Mouse (Mus musculus) C2C12 (cell line): ENCODE results near the gene Wdsub1. TPM values are rescaled to one million over a fixed set of nuclear protein-coding genes. Genes with fewer than 3 reads are reported as not detected.

Experiments
- H3K27me3 ChIP-seq: one replicate; pipeline ENCODE4 v1.6.1; 2011; ENCODE audit not compliant: control insufficient read depth, insufficient read depth, insufficient read length
- H3K36me3 ChIP-seq: one replicate; pipeline ENCODE4 v1.6.1; 2011; ENCODE audit not compliant: control insufficient read depth, insufficient read depth
- H3K4me3 ChIP-seq: one replicate; pipeline ENCODE4 v1.5.1; 2011; ENCODE audit warnings: mild to moderate bottlenecking, control low read depth; ENCODE audit not compliant: poor library complexity, insufficient read depth, severe bottlenecking
- H3K79me2 ChIP-seq: one replicate; pipeline ENCODE4 v1.6.1; 2011; ENCODE audit not compliant: control insufficient read depth, insufficient read depth
- H3K79me3 ChIP-seq: one replicate; pipeline ENCODE4 v1.6.1; 2011; ENCODE audit warnings: low read depth, control low read depth
- H3ac ChIP-seq: one replicate; pipeline ENCODE3; 2011; ENCODE audit warnings: low read depth; ENCODE audit not compliant: control insufficient read depth, insufficient read length
- CEBPB ChIP-seq: IDR thresholded peaks from one replicate; pipeline ENCODE4 v1.6.1; 2011; ENCODE audit warnings: low read depth, mild to moderate bottlenecking, control low read depth, moderate library complexity
- CTCF ChIP-seq: IDR thresholded peaks from one replicate; pipeline ENCODE4 v1.5.1; 2011; ENCODE audit not compliant: control insufficient read depth, insufficient read depth, insufficient read length
- FOSL1 ChIP-seq: IDR thresholded peaks from one replicate; pipeline ENCODE4 v1.8.0; 2011; ENCODE audit warnings: mild to moderate bottlenecking, low read length; ENCODE audit not compliant: poor library complexity, insufficient read depth, severe bottlenecking
- MAX ChIP-seq: IDR thresholded peaks from one replicate; pipeline ENCODE4 v1.6.1; 2011; ENCODE audit warnings: mild to moderate bottlenecking, control low read depth
- MYOD1 ChIP-seq: IDR thresholded peaks from one replicate; pipeline ENCODE4 v1.6.1; 2011; ENCODE audit warnings: low read depth; ENCODE audit not compliant: control insufficient read depth, insufficient read length
- MYOG ChIP-seq: IDR thresholded peaks from one replicate; pipeline ENCODE4 v1.6.1; 2011; ENCODE audit not compliant: control insufficient read depth, insufficient read length; ENCODE audit errors: extremely low read depth
- USF1 ChIP-seq: IDR thresholded peaks from one replicate; pipeline ENCODE4 v1.6.1; 2011; ENCODE audit warnings: low read depth, mild to moderate bottlenecking, control low read depth, moderate library complexity
- polyA plus RNA-seq: library from polyadenylated mRNA; unstranded; fragments of >200 nt; fragmentation: generic; extraction: Trizol; gene quantifications from one replicate; pipeline ENCODE4 v1.2.1, GENCODE M21; 2012; ENCODE audit warnings: missing spikeins

Wdsub1 gene
- polyA plus RNA-seq, 1 experiment: 20.0 TPM

GRCm38 (mm10) chr2:59841189-59841939 lies 41.0 kb downstream of the Wdsub1 start:
- TF ChIP-seq CTCF (no peak), MYOG (no peak), MYOD1 (no peak), CEBPB (no peak), FOSL1 (no peak), USF1 (no peak), MAX (no peak)
- H3K79me3 ChIP-seq: no peaks in the 10 kb centered on the region
- no peaks in the 10 kb centered on the region for H3K27me3 ChIP-seq
- no peak overlapping the region for H3K4me3 ChIP-seq
- H3K36me3 ChIP-seq: peaks cover 84% of the 10 kb centered on the region
- H3ac ChIP-seq: no peak overlapping the region
- H3K79me2 ChIP-seq: no peaks in the 10 kb centered on the region

GRCm38 (mm10) chr2:59840191-59840590 lies 42.2 kb downstream of the Wdsub1 start:
- H3K36me3 ChIP-seq: peaks cover 92% of the 10 kb centered on the region
- no peaks in the 10 kb centered on the region for H3K79me2 ChIP-seq
- TF ChIP-seq USF1: no peak
- no peak for TF ChIP-seq CTCF
- TF ChIP-seq CEBPB: no peak
- no peak for TF ChIP-seq MAX
- TF ChIP-seq FOSL1: no peak
- no peak for TF ChIP-seq MYOG
- H3ac ChIP-seq: no peak overlapping the region
- H3K79me3 ChIP-seq: no peaks in the 10 kb centered on the region
- no peak overlapping the region for H3K4me3 ChIP-seq
- H3K27me3 ChIP-seq: no peaks in the 10 kb centered on the region

DNA sequence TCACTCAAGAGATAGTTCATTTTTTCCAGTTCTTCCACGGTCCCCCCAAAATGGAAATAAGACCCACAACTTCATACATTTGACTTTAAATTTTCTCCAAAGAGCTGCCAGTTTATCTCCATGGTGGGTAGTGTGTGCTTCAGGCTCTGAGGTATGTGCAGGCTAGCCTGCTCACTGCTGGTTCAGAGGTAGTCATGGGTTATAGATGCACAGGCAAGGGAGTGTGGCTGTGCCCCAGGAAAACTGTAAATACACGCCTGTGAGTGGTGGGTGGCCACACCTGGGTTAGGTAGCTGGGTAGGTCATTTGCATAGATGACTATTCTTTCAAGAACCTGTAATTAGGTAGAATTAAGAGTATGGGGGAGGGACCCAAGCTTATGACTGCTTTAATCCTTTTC lies 42.6 kb downstream of the Wdsub1 start:
- no peaks in the 10 kb centered on the region for H3K79me2 ChIP-seq
- H3K27me3 ChIP-seq: no peaks in the 10 kb centered on the region
- peaks cover 93% of the 10 kb centered on the region for H3K36me3 ChIP-seq
- H3K79me3 ChIP-seq: no peaks in the 10 kb centered on the region
- TF ChIP-seq CTCF (no peak), MYOG (no peak), MAX (no peak), CEBPB (no peak), MYOD1 (no peak), USF1 (no peak), FOSL1 (no peak)
- no peak overlapping the region for H3ac ChIP-seq
- no peak overlapping the region for H3K4me3 ChIP-seq

DNA sequence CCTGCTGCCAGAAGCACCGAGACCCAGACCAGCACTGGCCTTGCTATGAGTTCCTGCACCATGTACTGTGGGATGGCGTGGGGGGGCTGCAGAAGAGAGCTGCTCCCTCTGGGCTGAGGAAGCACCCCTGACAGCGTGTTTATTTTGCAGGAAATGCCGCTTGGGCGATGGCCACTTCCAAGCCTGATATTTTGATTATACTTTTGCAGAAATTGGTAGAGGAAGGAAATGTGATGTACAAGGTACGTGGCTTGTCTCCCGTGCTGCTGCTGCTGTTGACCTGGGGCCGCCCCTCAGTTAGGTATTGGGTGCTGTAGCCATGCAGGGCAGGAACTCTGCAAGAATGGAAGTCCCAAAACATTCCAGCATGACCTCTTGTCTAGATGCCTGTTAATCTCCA lies 43.6 kb downstream of the Wdsub1 start:
- no peaks in the 10 kb centered on the region for H3K79me3 ChIP-seq
- no peaks in the 10 kb centered on the region for H3K79me2 ChIP-seq
- peaks cover 94% of the 10 kb centered on the region for H3K36me3 ChIP-seq
- TF ChIP-seq CEBPB (no peak), MYOD1 (no peak), CTCF (no peak), MYOG (no peak), MAX (no peak), FOSL1 (no peak), USF1 (no peak)
- H3K27me3 ChIP-seq: no peaks in the 10 kb centered on the region
- H3K4me3 ChIP-seq: no peak overlapping the region
- H3ac ChIP-seq: no peak overlapping the region

GRCm38 (mm10) chr2:59831831-59832230 lies 50.6 kb downstream of the Wdsub1 start:
- peaks cover 63% of the 10 kb centered on the region for H3K36me3 ChIP-seq
- TF ChIP-seq CTCF (no peak), MAX (no peak), FOSL1 (no peak), MYOD1 (no peak), MYOG (no peak), USF1 (no peak), CEBPB (no peak)
- H3K27me3 ChIP-seq: no peaks in the 10 kb centered on the region
- no peaks in the 10 kb centered on the region for H3K79me3 ChIP-seq
- no peak overlapping the region for H3K4me3 ChIP-seq
- H3K79me2 ChIP-seq: no peaks in the 10 kb centered on the region
- no peak overlapping the region for H3ac ChIP-seq
